Mouse (Mus musculus) adrenal gland, adult 8-10 months (tissue): Measurements from ENCODE around the gene Fut4. TPM values are rescaled to one million over a fixed set of nuclear protein-coding genes. Genes with fewer than 3 reads are reported as not detected.
A peak's percentile ranks its signal among the peaks of the same experiment; 100 is the strongest.

ENCODE experiments used
- DNase-seq: peaks from one replicate; pipeline ENCODE4 v3.0.0; 2022
- total RNA-seq, 4 experiments: library from RNA; stranded (reverse); gene quantifications; 2 replicates each; pipeline ENCODE4 v1.2.4; 2022

The Fut4 gene
- 1 to 10 TPM; 1.2 to 2.6 (median 1.7) TPM for total RNA-seq

GRCm38 (mm10) chr9:14752001-14752522, at the start of gene Fut4:
Gene Fut4 (minus strand): TSS chr9:14752393.
- peak; percentile 30 for DNase-seq

GRCm38 (mm10) chr9:14787356-14787755, 35.2 kb upstream of the Fut4 start:
- no peak for DNase-seq

GRCm38 (mm10) chr9:14784039-14785002, 32.1 kb upstream of the Fut4 start, which contains the start of the genes Mre11a and Ankrd49:
Gene Mre11a (plus strand): TSS chr9:14784654.
Gene Ankrd49 (minus strand): TSS chr9:14784856.
- peak; percentile 93 for DNase-seq

- DNase-seq = no peak
Observed at GRCm38 (mm10) chr9:14778341-14778740, 26.1 kb upstream of the Fut4 start.

GRCm38 (mm10) chr9:14773813-14774212, 21.6 kb upstream of the Fut4 start:
- DNase-seq = no peak

- DNase-seq = no peak
Observed at GRCm38 (mm10) chr9:14772074-14772473, 19.9 kb upstream of the Fut4 start.

GRCm38 (mm10) chr9:14770803-14771471, 18.7 kb upstream of the Fut4 start, which contains the start of gene 1700012B09Rik:
Gene 1700012B09Rik (minus strand): TSS chr9:14771030.
- DNase-seq = no peak

GRCm38 (mm10) chr9:14769811-14770210, 17.6 kb upstream of the Fut4 start:
- DNase-seq = no peak

- no peak for DNase-seq
Observed at GRCm38 (mm10) chr9:14764765-14765164, 12.6 kb upstream of the Fut4 start.

- no peak for DNase-seq
Observed at GRCm38 (mm10) chr9:14759261-14759660, 7.1 kb upstream of the Fut4 start.

GRCm38 (mm10) chr9:14758590-14758989, 6.4 kb upstream of the Fut4 start:
- DNase-seq = no peak

GRCm38 (mm10) chr9:14754469-14754868, 2.3 kb upstream of the Fut4 start:
- no peak for DNase-seq

GRCm38 (mm10) chr9:14753947-14754346, 1.8 kb upstream of the Fut4 start:
- DNase-seq = no peak

GRCm38 (mm10) chr9:14751503-14752000, 641 bp downstream of the Fut4 start:
- DNase-seq = no peak

GRCm38 (mm10) chr9:14750901-14751502, 1.2 kb downstream of the Fut4 start:
- DNase-seq = peak; percentile 10

- no peak for DNase-seq
Observed at GRCm38 (mm10) chr9:14740151-14740924, 11.9 kb downstream of the Fut4 start, which contains the start of gene Piwil4. Gene Piwil4 (minus strand): TSS chr9:14740733.

GRCm38 (mm10) chr9:14739498-14740150, 12.6 kb downstream of the Fut4 start:
- peak; percentile 23 for DNase-seq

- DNase-seq = peak; percentile 23
Observed at GRCm38 (mm10) chr9:14730941-14731541, 21.2 kb downstream of the Fut4 start.

- DNase-seq = no peak
Observed at GRCm38 (mm10) chr9:14728365-14728764, 23.8 kb downstream of the Fut4 start.

GRCm38 (mm10) chr9:14726629-14727028, 25.6 kb downstream of the Fut4 start:
- DNase-seq = no peak
